Mouse (Mus musculus) retina, postnatal 7 days (tissue): ENCODE measurements around the gene Olfr722.
"Not testable (repeated sequence)": the region's sequence is repeated elsewhere in the genome, so short reads cannot be mapped to it uniquely, and the experiment has no call there.

Experiments
- DNase-seq: peaks from one replicate; pipeline ENCODE4 v3.0.0-alpha.2; 2012; ENCODE audit warnings: low read depth, low spot score

Gene Olfr722

GRCm38 (mm10) chr14:49901899-49902298 is at the start of gene Olfr722:
Gene Olfr722, minus strand, starts transcription at chr14:49901999.
- no peak for DNase-seq

- not testable (repeated sequence) for DNase-seq
These were observed 29.9 kb upstream of the Olfr722 start, which contains the start of gene Olfr723 for GRCm38 (mm10) chr14:49931687-49932086. Gene Olfr723, minus strand, starts transcription at chr14:49931787.

GRCm38 (mm10) chr14:49860387-49860786 is 41.4 kb downstream of the Olfr722 start:
- no peak for DNase-seq
